Mouse (Mus musculus): ENCODE measurements around the gene Stard5. TPM values are rescaled to one million over a fixed set of nuclear protein-coding genes. Genes with fewer than 3 reads are reported as not detected.

Stard5 gene
- polyA plus RNA-seq, 1 experiment from 2014 or later, result 11.2 TPM

DNA sequence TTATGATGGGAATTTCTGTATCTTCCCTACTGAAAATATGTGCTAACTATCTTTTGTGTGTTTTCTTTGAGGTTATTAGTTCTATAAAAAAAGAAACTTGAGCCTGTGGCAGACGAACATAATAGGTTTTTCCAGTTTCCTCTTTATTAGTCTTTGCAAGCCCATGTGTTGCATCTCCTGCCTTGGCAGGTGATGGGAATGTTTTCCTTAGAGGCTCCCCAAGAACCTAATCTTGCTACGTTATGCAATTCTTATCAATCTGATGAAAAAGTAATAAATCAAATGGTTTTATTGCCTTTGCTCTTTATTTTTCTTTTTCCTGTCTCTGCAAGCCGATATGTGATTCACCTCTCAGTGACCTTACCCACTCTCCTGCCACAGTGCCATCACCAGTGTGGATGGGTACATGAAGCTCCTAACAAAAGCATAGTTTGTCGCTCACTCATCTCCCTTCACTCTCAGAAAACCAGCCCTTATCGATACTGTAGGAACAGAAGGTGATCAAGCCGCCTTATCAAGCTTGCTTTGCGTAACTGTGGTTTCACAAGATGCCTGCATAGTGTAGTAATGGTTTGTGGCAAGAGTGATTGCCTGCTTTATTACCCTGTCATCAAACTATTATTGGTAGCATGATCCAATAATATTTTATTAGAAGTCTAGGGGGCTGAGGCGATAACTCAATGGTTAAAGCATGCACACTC is 5.1 kb upstream of the Stard5 start:
- no peak overlapping the region for H3K4me3 ChIP-seq (ENCODE audit: low read depth, low read length)
- H3K27ac ChIP-seq (ENCODE audit: low read depth, low read length), result no peak overlapping the region
- no peaks in the 10 kb centered on the region for H3K9me3 ChIP-seq (ENCODE audit: control insufficient read depth, low read length)
- no peak overlapping the region for H3K4me2 ChIP-seq (ENCODE audit: low read depth, low read length, severe bottlenecking)
- ATAC-seq (replicated peaks; ENCODE audit: low FRiP score) (no peak), DNase-seq (ENCODE audit: low spot score) (no peak)
- WGBS, result 91% methylated on average over 8 of the region's 8 CpGs
- H3K27me3 ChIP-seq (ENCODE audit: control insufficient read depth, insufficient read depth, low read length), result no peaks in the 10 kb centered on the region
- H3K36me3 ChIP-seq (ENCODE audit: control insufficient read depth, insufficient read depth, low read length), result no peaks in the 10 kb centered on the region
- peaks cover 4% of the 10 kb centered on the region; the same call in 1 of the 2 replicates for H3K4me1 ChIP-seq (replicated peaks; ENCODE audit: control insufficient read depth, insufficient read depth, low read length)
- no peak overlapping the region for H3K9ac ChIP-seq (ENCODE audit: low read length)

DNA sequence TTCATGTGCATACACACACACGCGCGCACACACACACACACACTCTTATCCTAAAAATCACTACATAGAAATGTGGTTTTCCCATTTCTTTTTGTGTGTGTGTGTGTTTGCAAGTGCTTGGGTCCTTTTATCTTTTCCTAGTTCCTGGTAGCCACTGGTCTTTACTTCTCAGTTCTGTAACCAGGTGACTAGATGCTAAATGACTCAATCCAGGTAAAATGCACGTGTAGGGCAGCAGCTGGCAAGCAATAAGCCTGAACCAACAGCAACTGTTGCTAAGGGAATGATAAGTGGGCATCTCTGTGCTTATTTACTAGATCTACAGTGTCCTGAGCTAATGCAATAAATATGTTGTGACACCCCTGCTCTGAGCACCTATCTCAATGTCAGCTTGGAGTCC is 4.4 kb upstream of the Stard5 start:
- Histone ChIP-seq H3K27me3 (ENCODE audit: control insufficient read depth, insufficient read depth, low read length) (no peaks in the 10 kb centered on the region), H3K9ac (ENCODE audit: low read length) (no peak overlapping the region), H3K4me1 (replicated peaks; ENCODE audit: control insufficient read depth, insufficient read depth, low read length) (peaks cover 4% of the 10 kb centered on the region; the same call in 1 of the 2 replicates), H3K36me3 (ENCODE audit: control insufficient read depth, insufficient read depth, low read length) (no peaks in the 10 kb centered on the region), H3K4me3 (ENCODE audit: low read depth, low read length) (no peak overlapping the region), H3K9me3 (ENCODE audit: control insufficient read depth, low read length) (no peaks in the 10 kb centered on the region), H3K4me2 (ENCODE audit: low read depth, low read length, severe bottlenecking) (no peak overlapping the region), H3K27ac (ENCODE audit: low read depth, low read length) (no peak overlapping the region)
- ATAC-seq (replicated peaks; ENCODE audit: low FRiP score), result no peak
- WGBS, result 85% methylated on average over 4 of the region's 4 CpGs
- no peak for DNase-seq (ENCODE audit: low spot score)

DNA sequence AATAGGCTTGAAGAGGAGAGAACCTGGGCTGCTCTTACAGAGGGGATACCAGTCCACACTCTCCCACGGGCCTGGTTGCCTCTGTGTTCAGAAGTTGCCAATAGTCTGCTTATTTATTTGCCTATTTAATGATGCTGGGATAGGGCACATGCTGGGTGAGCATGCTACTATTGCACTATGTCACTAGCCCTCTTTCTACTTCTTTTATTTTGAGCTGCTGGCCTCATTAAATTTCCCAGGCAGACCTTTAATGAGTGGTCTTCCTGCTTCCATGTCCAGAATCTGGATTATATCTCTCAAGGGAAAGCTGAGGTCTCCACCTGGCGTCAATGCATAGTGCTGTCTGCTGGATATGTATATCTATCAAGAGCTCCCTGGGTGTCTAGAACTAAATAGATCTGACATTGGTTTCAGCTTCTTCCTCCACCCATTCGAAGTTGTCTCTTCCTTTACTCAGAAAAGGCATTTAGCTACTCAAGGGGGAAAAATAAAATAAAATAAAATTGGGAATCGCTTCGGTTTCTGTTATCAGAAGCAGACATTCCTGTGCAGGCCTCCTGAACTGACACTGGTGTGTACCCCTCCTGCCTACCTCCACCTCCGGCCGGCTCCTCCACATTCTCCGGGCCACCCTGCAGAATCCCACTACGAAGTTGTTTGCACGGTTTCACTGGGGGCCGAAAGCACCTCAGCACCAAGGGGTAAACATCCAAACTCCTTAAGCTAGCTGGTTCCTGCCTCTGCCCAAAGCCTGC is 509 bp upstream of the Stard5 start:
- no peak overlapping the region for H3K27ac ChIP-seq (ENCODE audit: low read depth, low read length)
- no peaks in the 10 kb centered on the region for H3K27me3 ChIP-seq (ENCODE audit: control insufficient read depth, insufficient read depth, low read length)
- peaks cover 4% of the 10 kb centered on the region; the same call in 1 of the 2 replicates for H3K4me1 ChIP-seq (replicated peaks; ENCODE audit: control insufficient read depth, insufficient read depth, low read length)
- peak overlapping the region; percentile 75 for H3K4me2 ChIP-seq (ENCODE audit: low read depth, low read length, severe bottlenecking)
- H3K4me3 ChIP-seq (ENCODE audit: low read depth, low read length), result peak overlapping the region; percentile 39
- peak overlapping the region; percentile 53 for H3K9ac ChIP-seq (ENCODE audit: low read length)
- H3K9me3 ChIP-seq (ENCODE audit: control insufficient read depth, low read length), result no peaks in the 10 kb centered on the region
- DNase-seq (ENCODE audit: low spot score) (no peak), ATAC-seq (replicated peaks; ENCODE audit: low FRiP score) (peak; percentile 25; the same call in 1 of the 2 replicates)
- H3K36me3 ChIP-seq (ENCODE audit: control insufficient read depth, insufficient read depth, low read length), result no peaks in the 10 kb centered on the region
- 16% methylated on average over 11 of the region's 11 CpGs for WGBS

DNA sequence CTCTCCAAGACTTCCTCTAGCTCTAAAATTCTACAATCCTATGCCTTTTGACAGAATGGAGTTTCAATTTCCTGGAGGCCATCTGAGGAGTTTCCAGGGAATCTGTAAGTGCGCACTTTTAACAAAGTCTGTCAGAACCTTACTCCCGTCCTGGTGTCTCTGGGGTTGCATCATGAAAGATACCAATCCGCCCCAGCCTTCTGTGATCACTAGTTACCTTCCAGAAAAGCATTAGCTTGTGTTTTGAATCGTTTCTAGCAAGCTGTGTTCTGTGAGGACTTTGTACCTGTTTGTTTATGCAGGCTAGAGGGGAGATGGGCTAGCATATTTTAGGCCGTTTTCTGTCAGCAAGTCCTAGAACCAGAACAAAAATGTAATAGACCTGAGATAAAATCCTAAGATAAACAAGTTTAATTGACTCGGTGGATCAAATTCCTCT is 942 bp downstream of the Stard5 start:
- DNase-seq (ENCODE audit: low spot score), result no peak
- H3K27ac ChIP-seq (ENCODE audit: low read depth, low read length), result no peak overlapping the region; the same call in 1 of the 2 replicates
- H3K4me1 ChIP-seq (replicated peaks; ENCODE audit: control insufficient read depth, insufficient read depth, low read length), result peaks cover 4% of the 10 kb centered on the region; the same call in 1 of the 2 replicates
- no peaks in the 10 kb centered on the region for H3K9me3 ChIP-seq (ENCODE audit: control insufficient read depth, low read length)
- H3K36me3 ChIP-seq (ENCODE audit: control insufficient read depth, insufficient read depth, low read length), result no peaks in the 10 kb centered on the region
- 58% methylated on average over 6 of the region's 6 CpGs for WGBS
- no peaks in the 10 kb centered on the region for H3K27me3 ChIP-seq (ENCODE audit: control insufficient read depth, insufficient read depth, low read length)
- H3K4me3 ChIP-seq (ENCODE audit: low read depth, low read length), result peak overlapping the region; percentile 39
- no peak for ATAC-seq (replicated peaks; ENCODE audit: low FRiP score)
- peak overlapping the region; percentile 75 for H3K4me2 ChIP-seq (ENCODE audit: low read depth, low read length, severe bottlenecking)
- H3K9ac ChIP-seq (ENCODE audit: low read length), result peak overlapping the region; percentile 53; the same call in 1 of the 2 replicates

DNA sequence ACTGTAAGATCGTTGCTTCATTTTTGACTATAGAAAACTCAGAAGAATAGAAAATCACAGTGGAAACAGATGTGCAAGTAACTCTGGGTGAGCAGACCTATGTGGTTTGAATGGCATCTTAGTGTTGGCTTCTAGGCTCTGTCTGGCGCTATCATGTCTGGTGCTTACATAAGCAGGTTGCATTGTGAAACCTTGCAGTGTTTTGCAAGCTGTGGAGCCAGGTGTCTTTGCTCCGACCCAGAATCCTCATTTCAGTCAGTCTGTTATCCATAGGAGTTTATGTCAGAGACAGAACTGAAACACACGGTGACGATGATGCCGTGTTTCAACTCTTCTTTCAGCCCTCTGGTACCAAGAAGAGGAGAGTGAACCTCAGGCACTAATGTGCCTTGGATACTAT is 2.1 kb downstream of the Stard5 start:
- H3K36me3 ChIP-seq (ENCODE audit: control insufficient read depth, insufficient read depth, low read length), result no peaks in the 10 kb centered on the region; the same call in 1 of the 2 replicates
- no peaks in the 10 kb centered on the region for H3K27me3 ChIP-seq (ENCODE audit: control insufficient read depth, insufficient read depth, low read length)
- no peak overlapping the region for H3K27ac ChIP-seq (ENCODE audit: low read depth, low read length)
- 90% methylated on average over 6 of the region's 6 CpGs for WGBS
- no peak overlapping the region for H3K4me2 ChIP-seq (ENCODE audit: low read depth, low read length, severe bottlenecking)
- H3K4me3 ChIP-seq (ENCODE audit: low read depth, low read length), result no peak overlapping the region
- no peak for ATAC-seq (replicated peaks; ENCODE audit: low FRiP score)
- H3K9ac ChIP-seq (ENCODE audit: low read length), result no peak overlapping the region
- H3K4me1 ChIP-seq (replicated peaks; ENCODE audit: control insufficient read depth, insufficient read depth, low read length), result peaks cover 4% of the 10 kb centered on the region; the same call in 1 of the 2 replicates
- no peaks in the 10 kb centered on the region for H3K9me3 ChIP-seq (ENCODE audit: control insufficient read depth, low read length)
- DNase-seq (ENCODE audit: low spot score), result no peak

DNA sequence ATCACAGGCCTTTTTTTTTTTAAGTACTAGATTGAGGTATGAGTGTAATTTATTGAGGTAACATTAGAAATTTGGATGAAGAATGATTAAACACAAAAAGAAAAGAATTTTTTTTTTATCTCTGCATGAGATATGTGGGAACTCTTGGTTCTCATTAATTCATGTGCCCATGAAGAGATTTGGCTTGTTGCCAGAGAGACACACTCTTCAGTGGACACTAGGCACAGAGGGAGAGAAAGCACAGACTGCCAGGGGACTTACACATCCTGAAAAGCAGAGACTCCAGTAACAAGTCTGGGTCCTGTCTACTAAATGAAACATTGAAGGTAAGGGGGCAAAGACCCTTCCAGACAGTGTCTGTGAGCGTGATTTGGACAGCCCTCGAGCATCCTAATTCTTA is 4.0 kb downstream of the Stard5 start:
- Histone ChIP-seq H3K4me1 (replicated peaks; ENCODE audit: control insufficient read depth, insufficient read depth, low read length) (peaks cover 4% of the 10 kb centered on the region; the same call in 1 of the 2 replicates), H3K4me2 (ENCODE audit: low read depth, low read length, severe bottlenecking) (no peak overlapping the region), H3K4me3 (ENCODE audit: low read depth, low read length) (no peak overlapping the region), H3K36me3 (ENCODE audit: control insufficient read depth, insufficient read depth, low read length) (no peaks in the 10 kb centered on the region; the same call in 1 of the 2 replicates), H3K27ac (ENCODE audit: low read depth, low read length) (no peak overlapping the region), H3K9ac (ENCODE audit: low read length) (no peak overlapping the region), H3K27me3 (ENCODE audit: control insufficient read depth, insufficient read depth, low read length) (no peaks in the 10 kb centered on the region), H3K9me3 (ENCODE audit: control insufficient read depth, low read length) (no peaks in the 10 kb centered on the region)
- DNase-seq (ENCODE audit: low spot score) (no peak), ATAC-seq (replicated peaks; ENCODE audit: low FRiP score) (no peak)
- WGBS, result 89% methylated on average over 2 of the region's 2 CpGs

DNA sequence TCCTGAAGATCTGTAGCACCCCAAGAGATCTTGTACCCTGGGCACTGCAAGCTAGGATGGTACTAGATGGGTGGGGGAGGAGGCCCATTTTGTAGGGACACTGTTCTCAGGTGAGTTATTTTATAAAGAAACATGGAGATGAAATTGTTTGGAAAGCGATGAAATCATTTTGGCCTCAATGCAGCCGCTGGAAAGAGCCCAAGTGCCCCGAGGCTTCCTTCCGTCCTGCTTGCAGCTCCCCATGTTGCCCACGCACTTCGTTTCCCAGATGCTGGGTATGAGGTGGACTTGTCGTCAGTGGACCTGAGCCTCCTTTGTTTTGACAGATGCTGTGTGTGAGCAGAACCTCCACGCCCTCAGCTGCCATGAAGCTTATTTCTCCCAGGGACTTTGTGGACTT is 4.7 kb downstream of the Stard5 start:
- Histone ChIP-seq H3K4me2 (ENCODE audit: low read depth, low read length, severe bottlenecking) (no peak overlapping the region), H3K4me1 (replicated peaks; ENCODE audit: control insufficient read depth, insufficient read depth, low read length) (no peaks in the 10 kb centered on the region; the same call in 1 of the 2 replicates), H3K4me3 (ENCODE audit: low read depth, low read length) (no peak overlapping the region), H3K9ac (ENCODE audit: low read length) (no peak overlapping the region), H3K27ac (ENCODE audit: low read depth, low read length) (no peak overlapping the region), H3K27me3 (ENCODE audit: control insufficient read depth, insufficient read depth, low read length) (no peaks in the 10 kb centered on the region), H3K9me3 (ENCODE audit: control insufficient read depth, low read length) (no peaks in the 10 kb centered on the region), H3K36me3 (ENCODE audit: control insufficient read depth, insufficient read depth, low read length) (no peaks in the 10 kb centered on the region; the same call in 1 of the 2 replicates)
- 94% methylated on average over 8 of the region's 8 CpGs for WGBS
- DNase-seq (ENCODE audit: low spot score) (no peak), ATAC-seq (replicated peaks; ENCODE audit: low FRiP score) (no peak)

DNA sequence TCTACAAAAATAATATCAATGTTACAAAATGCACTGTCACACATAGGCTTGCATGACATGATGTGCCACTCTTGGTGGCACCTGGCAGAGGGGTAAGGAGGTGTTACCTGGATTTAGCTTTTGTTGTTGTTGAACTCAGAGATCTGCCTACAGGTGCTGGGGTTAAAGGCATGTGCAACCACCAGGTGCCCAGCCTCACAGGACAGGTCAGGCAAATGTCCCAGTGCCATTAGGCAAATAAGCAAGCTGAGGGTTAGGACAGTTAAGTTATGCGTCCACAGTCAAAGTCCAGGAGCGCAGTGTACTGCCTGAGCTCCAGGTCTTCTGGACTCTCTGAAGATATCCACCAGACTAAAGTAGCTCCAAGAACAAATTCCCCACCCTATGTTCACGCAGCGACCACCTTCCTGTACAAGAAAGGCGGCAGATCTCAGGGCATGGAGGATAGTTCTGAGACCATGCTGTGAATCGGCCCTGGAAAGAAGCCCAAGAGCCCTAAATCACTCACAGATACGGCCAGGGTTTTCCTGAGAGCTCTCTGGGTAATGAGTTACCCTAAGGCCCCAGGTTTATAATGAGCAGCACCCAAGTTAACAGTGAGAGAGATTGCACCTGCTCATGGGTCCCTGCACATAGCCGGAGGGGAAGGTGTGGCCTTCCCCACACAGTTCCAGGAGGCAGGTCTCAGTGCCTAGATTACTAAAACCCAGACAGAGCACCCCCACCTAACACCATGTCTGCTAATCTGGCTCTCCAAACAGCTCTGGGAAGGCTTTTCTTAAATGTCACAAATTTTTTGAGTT is 6.2 kb downstream of the Stard5 start:
- Histone ChIP-seq H3K9ac (ENCODE audit: low read length) (no peak overlapping the region), H3K27me3 (ENCODE audit: control insufficient read depth, insufficient read depth, low read length) (no peaks in the 10 kb centered on the region), H3K9me3 (ENCODE audit: control insufficient read depth, low read length) (no peaks in the 10 kb centered on the region), H3K4me1 (replicated peaks; ENCODE audit: control insufficient read depth, insufficient read depth, low read length) (no peaks in the 10 kb centered on the region), H3K36me3 (ENCODE audit: control insufficient read depth, insufficient read depth, low read length) (no peaks in the 10 kb centered on the region; the same call in 1 of the 2 replicates), H3K4me3 (ENCODE audit: low read depth, low read length) (no peak overlapping the region), H3K27ac (ENCODE audit: low read depth, low read length) (no peak overlapping the region), H3K4me2 (ENCODE audit: low read depth, low read length, severe bottlenecking) (no peak overlapping the region)
- no peak for DNase-seq (ENCODE audit: low spot score)
- 92% methylated on average over 8 of the region's 8 CpGs for WGBS
- ATAC-seq (replicated peaks; ENCODE audit: low FRiP score), result no peak

All from forebrain, embryonic 11.5 days (tissue).